Mouse (Mus musculus): ENCODE results near the gene Zfp213.
"Not testable (repeated sequence)": the region's sequence is repeated elsewhere in the genome, so short reads cannot be mapped to it uniquely, and the experiment has no call there.

The Zfp213 gene

DNA sequence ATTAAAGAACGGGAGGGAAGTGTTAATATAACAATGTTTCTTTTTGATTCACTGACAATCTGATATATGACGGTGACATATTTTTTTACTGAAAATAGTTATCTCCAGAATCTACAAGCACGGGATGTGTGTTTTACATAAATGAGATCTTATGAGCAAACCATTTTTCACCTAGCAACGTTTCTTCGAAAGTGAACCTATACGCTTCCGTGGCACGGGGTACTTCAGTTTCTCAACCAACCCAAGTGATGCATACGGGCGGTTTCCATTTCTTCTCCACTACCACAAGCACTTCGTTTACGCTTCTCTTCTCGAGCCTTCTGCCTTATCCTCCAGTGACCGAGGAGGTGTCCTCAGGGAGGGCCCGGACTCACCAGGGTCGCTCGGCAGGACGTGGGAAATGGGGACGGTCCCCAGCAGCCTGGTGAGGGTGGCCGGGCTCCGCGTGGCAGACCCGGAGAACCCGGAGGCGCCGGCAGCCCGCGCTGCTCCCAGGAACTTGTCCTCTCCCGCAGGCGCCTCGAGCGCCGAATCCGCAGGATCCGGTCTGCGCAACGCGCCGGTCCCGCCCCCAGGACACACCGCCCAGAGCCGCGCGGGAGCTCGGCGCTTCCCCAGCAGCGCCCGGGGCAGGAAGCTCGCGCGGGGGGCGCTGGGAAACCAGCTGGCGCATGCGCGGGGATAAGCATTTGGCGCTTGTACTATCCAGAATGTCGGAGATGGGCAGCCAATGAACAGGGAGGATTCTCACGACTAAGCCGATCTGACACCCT, at the start of gene Zfp213:
Gene Zfp213, minus strand, starts transcription at position 644 of the 773 bp plus-strand sequence.
- DNase-seq (ENCODE audit: low read depth, low spot score) = peak; percentile 97

GRCm38 (mm10) chr17:23610361-23610800, 46.3 kb upstream of the Zfp213 start:
- DNase-seq (ENCODE audit: low read depth, low spot score) = peak; percentile 27

GRCm38 (mm10) chr17:23609612-23610011, 45.6 kb upstream of the Zfp213 start:
- DNase-seq (ENCODE audit: low read depth, low spot score) = no peak

- no peak for DNase-seq (ENCODE audit: low read depth, low spot score)
Observed at GRCm38 (mm10) chr17:23605220-23605619, 41.2 kb upstream of the Zfp213 start.

DNA sequence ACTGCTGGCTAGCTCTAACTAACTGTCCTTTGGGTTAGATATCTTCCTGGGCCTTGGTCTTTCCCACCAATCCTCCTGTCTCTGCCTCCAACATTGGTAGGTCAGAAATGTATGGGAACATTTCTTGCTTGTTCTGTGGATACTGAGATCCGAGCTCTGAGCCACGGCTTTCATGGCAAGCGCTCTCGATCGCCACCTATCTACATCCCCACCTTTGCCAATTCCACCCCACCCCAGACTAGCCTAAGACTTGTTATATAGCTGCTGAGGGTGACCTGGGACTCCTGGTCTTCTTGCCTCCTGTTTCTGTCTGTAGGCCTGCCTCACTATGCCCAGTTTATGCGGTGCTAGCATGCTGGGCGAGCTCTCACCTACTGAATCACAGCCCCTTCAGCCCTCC, 40.4 kb upstream of the Zfp213 start:
- DNase-seq (ENCODE audit: low read depth, low spot score) = no peak

GRCm38 (mm10) chr17:23603542-23603941, 39.5 kb upstream of the Zfp213 start:
- DNase-seq (ENCODE audit: low read depth, low spot score) = no peak

GRCm38 (mm10) chr17:23603077-23603476, 39.0 kb upstream of the Zfp213 start:
- DNase-seq (ENCODE audit: low read depth, low spot score) = no peak

GRCm38 (mm10) chr17:23601836-23602585, 38.0 kb upstream of the Zfp213 start:
- no peak for DNase-seq (ENCODE audit: low read depth, low spot score)

DNA sequence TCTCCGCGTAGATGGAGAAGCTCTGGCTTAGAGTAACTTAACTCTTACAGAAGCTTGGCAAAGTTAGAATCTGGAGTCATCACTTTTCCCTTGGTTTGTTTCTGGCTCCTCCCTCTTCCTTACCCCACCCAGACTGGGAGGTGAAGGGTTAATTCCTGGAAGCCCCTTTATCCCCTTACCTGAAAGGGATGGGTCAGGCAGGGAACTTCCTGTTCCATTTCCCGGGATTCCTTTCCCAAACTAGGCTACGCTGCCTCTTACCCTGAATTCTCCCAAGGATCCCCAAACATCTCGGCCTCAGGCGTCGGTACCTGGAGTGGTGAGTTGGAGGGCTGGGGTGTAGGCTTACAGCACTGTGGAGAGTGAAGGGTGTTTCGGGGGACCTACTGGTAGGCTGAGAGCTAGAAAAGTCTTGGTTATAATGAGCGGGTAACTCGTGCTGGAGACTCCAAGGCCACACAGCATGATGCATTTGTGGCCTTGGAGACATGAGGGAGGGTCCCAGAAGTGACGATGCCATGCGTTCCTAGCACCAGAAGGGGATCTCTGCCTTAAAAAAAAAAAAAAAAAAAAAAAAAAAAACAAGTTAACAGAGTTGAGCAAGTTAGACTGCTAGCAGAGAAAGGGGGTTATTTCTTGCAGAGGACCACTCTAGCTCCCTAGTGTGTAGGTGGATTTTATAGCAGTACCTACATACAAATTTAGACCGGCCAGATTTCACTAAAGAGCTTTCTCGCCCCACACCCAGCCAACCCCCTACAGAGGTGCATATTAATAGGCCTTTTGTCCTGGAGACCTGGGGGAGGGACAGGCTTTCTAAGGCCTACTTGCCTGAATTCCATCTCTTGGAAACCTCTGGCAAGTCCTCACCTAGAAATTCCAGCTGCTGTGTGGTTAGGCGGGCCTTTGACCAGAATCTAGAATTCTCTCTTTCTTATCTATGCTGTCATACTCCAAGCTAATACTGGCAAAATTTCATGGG, 36.9 kb upstream of the Zfp213 start, which contains the start of gene Zscan10:
Gene Zscan10, plus strand, starts transcription at position 216 of the 982 bp plus-strand sequence.
- no peak for DNase-seq (ENCODE audit: low read depth, low spot score)

DNA sequence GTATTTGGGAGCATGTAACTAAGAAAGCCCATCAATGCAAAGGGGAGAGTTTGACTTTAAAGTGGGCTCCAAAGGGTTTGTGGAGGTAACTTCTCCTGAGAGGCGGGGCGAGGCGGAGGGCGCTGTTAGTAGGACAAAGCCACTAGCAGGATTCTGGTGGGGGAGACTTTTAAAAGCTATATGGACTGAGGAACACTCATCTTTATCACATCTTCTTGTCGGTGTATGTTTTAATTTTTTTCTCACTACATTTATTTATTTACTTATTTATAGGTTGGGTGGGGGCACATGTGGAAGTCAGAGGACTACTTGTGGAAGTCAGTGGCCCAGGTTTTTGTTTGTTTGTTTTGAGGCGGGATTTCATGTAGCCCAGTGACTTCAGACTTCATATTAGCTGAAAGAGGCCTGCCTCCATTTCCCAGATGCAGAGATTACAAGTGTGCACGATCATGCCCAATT, 35.6 kb upstream of the Zfp213 start:
- DNase-seq (ENCODE audit: low read depth, low spot score) = no peak

DNA sequence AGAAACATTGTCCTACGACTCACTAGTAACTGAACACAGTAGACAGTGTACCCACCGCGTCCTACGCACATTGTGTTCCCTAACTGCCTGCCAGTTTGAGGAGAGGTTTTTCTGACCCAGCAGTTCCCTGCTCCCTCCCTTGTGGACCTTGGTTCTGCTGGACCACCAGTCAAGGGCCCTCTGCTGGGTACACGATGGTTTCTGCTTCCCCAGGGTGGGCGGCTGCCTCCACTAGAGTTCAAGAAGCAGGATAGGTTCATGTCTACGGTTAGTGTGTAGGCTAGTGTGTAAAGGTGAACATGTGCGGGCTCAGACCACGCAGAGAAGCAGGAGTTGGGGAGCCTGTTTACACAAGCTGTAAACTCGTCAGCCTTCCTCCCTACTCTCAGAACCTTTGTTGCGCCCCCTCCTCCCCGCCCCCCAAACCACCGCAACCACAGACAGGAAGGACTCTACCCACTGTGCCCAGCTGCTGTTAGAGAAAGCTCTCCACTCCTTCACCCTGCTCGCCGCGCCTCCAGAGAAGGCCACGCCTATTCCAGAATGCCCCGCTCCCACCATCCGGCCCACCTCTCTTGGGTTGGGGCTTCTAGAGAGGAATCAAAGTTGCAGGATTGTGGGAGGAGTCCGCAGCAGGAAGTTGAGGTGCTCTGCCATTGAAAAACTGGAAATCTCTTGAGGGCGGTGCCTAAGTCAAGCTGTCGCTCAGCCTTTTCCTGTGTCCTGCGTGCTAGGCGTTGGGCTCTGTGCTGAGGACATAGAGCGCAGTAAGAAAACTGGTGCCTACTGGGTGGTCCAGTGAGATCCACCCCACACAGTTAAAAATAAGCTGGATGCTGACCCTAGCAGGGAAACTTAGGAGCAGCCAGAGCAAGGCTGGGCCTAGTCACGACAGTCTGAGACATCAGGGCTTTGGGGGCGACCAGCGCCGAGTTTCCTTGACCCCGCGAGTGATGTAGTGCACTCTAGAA, 34.8 kb upstream of the Zfp213 start, which contains the start of gene Zfp13:
Gene Zfp13, minus strand, starts transcription at position 906 of the 971 bp plus-strand sequence.
- DNase-seq (ENCODE audit: low read depth, low spot score) = peak; percentile 88

DNA sequence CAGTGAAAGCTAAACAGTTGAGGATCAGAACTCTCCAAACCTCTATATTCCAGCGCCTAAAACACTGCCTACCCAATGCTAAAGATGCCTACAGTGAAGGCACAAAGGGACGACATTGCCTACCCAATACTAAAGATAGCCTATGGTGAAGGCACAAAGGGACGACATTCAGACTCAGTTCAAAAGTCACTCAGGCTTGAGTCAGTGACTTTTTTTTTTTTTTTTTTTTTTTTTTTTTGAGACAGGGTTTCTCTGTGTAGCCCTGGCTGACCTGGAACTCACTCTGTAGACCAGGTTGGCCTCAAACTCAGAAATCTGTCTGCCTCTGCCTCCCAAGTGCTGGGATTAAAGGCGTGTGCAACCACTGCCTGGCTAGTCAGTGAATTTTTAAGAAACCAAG, 31.1 kb upstream of the Zfp213 start:
- DNase-seq (ENCODE audit: low read depth, low spot score) = not testable (repeated sequence)

DNA sequence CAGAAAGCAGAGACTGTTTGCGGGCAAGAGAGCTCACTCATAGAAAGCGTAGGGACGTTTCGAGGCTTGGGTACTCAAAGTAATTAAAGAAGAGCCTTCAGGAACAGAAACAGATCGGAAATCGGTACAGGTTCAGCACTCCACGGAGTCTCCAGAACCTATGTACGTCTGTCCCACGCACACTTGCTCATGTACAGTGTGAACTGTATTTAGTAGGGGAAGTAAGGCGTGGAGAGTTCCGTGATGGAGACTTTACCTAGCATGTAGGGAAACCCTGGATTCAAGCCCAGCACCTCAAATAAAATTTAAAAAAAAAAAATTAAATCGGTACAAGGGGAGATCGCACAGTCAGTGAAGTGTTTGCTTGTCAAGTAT, 28.9 kb upstream of the Zfp213 start:
- no peak for DNase-seq (ENCODE audit: low read depth, low spot score)

DNA sequence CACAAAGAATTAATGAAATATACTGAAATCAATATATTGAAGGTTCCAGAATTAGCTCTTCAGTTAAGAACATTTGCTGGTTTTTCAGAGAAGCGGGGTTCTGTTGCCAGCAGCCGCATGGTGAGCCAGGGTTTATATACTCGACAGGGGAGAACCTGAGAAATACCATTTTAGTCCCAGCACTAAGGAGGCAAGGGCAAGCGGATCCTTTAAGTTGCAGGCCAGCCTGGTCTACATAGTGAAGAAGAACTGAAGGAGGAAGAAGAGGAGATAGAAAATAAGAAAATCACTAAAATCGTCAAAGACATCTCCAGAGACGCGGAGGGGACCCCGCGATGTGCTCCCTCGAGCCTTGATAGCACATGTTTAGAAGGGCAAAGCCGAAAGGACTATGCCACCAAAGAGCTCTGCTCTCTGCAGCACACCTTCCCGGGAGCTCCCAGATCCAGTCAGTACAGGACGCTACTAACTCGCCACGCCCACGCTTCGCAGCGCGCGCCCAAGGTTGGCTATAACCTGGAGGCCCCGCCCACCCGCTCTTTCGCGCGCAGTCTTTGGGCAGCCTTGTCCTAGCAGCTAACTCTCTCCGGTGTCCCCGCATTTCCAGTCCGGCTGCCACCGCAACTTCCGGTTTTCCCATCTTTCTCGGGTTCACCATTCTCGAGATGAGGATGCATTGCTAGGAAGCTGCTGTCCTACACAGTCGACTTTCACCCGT, 28.3 kb upstream of the Zfp213 start:
- peak; percentile 80 for DNase-seq (ENCODE audit: low read depth, low spot score)

GRCm38 (mm10) chr17:23587253-23587652, 23.2 kb upstream of the Zfp213 start:
- DNase-seq (ENCODE audit: low read depth, low spot score) = no peak

DNA sequence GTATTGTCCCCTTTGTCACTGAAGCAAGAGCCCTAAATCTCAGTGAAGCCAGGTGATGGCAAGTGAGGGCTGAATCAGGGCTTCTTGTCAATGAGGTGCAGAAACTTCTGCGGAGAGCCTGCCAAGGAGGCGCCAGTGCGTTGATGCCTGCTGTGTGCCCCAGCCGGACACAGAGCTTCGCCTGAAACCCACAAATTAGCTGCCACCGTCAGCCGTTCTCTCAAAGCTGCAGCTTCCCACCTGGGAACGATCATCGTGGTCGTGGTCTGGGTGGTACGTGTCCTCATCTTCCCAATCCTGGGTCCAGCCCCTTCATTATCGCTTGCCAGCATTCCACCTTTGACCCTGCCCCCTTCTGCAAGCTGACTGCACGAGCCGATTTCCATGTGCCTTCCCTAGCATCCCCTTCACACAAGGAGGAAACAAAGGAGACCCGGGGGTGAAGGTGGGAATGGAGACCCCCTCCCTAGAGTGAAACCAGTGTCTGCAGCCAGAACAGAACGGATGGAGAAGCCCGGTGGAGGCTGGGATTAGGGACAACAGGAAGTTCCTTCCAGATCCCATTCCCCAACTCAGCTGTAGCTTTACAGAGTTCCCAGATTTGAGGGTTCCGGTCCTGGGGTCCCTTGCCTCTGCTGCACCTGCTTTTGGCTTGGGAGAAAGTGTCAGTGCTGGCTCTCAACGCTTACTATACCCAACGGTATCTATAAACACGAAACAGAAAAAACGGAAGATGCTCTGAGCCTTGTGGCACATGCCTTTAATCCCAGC, 21.9 kb upstream of the Zfp213 start:
- DNase-seq (ENCODE audit: low read depth, low spot score) = no peak

- no peak for DNase-seq (ENCODE audit: low read depth, low spot score)
Observed at GRCm38 (mm10) chr17:23584786-23585185, 20.7 kb upstream of the Zfp213 start.

GRCm38 (mm10) chr17:23575951-23576552, 12.0 kb upstream of the Zfp213 start:
- DNase-seq (ENCODE audit: low read depth, low spot score) = no peak

Data from skeletal muscle tissue, adult 2 months (tissue).